Mouse (Mus musculus) lung, adult 2 months (tissue): ENCODE data around the gene Bcl11b. TPM values are rescaled to one million over a fixed set of nuclear protein-coding genes. Genes with fewer than 3 reads are reported as not detected.

ENCODE experiments used
- DNase-seq: peaks from one replicate; pipeline ENCODE4 v3.0.0; 2022
- H3K4me1 ChIP-seq: fragments of 200-500 bp; 2 replicates; pipeline ENCODE4 v1.6.1; 2011; ENCODE audit warnings: low read length; ENCODE audit not compliant: control insufficient read depth, insufficient read depth
- H3K4me3 ChIP-seq: fragments of 200-500 bp; replicated peaks from 2 replicates; pipeline ENCODE3; 2011; ENCODE audit warnings: low read depth, mild to moderate bottlenecking, control low read depth, low read length; ENCODE audit errors: extremely low read depth
- CTCF ChIP-seq: fragments of 200-500 bp; IDR thresholded peaks from 2 replicates; pipeline ENCODE4 v1.5.1; 2011; ENCODE audit warnings: mild to moderate bottlenecking, low read length, control low read depth; ENCODE audit not compliant: insufficient read depth
- POLR2A ChIP-seq: fragments of 200-500 bp; IDR thresholded peaks from 2 replicates; pipeline ENCODE4 v1.6.1; 2011; ENCODE audit warnings: low read depth, mild to moderate bottlenecking, control low read depth, low read length, borderline replicate concordance; ENCODE audit errors: extremely low read depth
- WGBS: fragments of 180-500 bp; shearing (Covaris S2); methylation state at CpG from one replicate; pipeline ENCODE4 v1.1.7; 2018; 5-methylcytosine and 5-hydroxymethylcytosine counted together
- polyA plus RNA-seq: library from polyadenylated mRNA; depleted of rRNA; stranded (reverse); fragments of >200 nt; gene quantifications from 2 replicates; pipeline ENCODE4 v1.2.3, GENCODE M21; 2012

Bcl11b gene
- polyA plus RNA-seq, 1 experiment: 4.2 TPM

GRCm38 (mm10) chr12:107965103-107965502 is 38.3 kb downstream of the Bcl11b start:
- Histone ChIP-seq H3K4me1 (no peaks in the 10 kb centered on the region), H3K4me3 (no peak overlapping the region)
- no peak for DNase-seq
- TF ChIP-seq POLR2A: no peak
- no peak for TF ChIP-seq CTCF
- WGBS: 82% methylated on average over 12 of the region's 12 CpGs

DNA sequence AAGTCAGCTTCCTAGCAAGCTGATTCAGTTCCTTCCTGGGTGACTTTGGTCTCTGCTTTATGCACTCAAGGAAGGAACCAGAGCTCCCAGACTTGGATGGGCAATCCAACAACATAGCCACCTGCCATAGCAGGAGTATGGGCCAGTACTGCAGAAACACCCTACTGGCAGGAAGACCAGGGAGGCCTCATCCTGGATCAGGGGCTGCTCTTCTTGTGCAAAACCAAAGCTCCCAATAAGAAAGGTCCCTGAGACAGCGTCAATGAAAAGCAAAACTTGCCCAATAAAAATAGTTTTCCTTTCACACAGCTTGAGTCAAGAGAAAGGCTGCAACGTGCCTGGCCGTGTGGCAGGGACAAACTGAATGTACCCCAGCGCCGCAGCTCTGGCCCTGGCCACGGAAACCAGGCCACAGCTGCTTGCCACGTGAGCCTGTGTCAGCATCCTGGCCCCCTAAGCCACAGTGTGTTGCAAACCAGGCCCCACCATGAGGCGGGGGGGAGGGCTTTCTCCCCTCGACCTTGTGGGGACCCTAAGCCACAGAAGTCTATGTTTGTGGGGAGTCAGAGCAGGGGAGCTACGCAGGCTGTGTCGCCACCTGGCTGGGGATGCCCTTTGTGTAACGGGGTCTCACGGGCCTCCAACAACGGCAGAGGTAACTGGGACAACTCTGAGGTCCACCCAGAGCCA is 38.9 kb downstream of the Bcl11b start:
- Histone ChIP-seq H3K4me3 (no peak overlapping the region), H3K4me1 (no peaks in the 10 kb centered on the region)
- DNase-seq: no peak
- 81% methylated on average over 14 of the region's 14 CpGs for whole genome bisulfite sequencing
- TF ChIP-seq CTCF (no peak), POLR2A (no peak)

DNA sequence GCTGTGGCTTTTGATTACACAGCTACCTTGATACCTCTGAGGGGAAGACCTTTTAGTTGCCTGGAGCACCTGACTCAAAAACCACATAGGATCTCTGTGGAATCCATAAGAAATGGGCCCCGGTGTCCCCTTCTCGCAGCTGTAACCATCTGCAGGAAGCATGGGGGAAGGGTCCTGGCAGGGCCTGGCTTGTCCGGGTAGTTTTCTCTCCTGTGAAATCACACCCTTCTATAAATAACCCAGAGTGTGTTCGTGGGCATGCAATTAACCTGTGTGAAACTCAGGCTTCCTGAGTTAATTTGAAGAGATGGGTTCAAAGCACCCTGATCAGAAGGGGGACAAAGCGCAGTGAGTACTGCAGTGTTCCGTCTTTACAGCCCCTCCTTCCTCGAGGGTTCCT is 40.5 kb downstream of the Bcl11b start:
- H3K4me1 ChIP-seq: no peaks in the 10 kb centered on the region
- TF ChIP-seq CTCF (no peak), POLR2A (no peak)
- no peak overlapping the region for H3K4me3 ChIP-seq
- no peak for DNase-seq
- 40% methylated on average over 7 of the region's 7 CpGs for WGBS

DNA sequence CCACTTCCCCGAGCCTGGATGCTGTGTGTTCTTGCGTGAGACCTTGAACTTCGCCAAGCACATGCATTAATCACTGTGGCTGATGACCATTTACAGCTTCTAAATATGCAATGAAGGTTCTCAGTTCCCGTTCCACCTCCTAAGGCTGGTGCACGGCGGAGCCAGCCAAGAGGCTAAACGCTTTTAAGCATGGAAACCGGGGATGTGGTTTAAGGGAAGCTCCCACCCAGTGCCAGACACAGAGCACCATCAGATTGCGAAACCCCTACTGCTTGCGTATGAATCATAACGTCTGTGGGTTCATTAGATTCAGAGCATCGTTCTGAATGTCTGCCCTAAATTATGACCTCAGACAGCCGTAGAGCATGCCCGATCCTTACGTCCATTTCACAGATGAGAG is 41.6 kb downstream of the Bcl11b start:
- WGBS: 55% methylated on average over 15 of the region's 15 CpGs
- TF ChIP-seq POLR2A (no peak), CTCF (no peak)
- no peaks in the 10 kb centered on the region for H3K4me1 ChIP-seq
- H3K4me3 ChIP-seq: no peak overlapping the region
- DNase-seq: no peak

GRCm38 (mm10) chr12:107960789-107961491 is 42.5 kb downstream of the Bcl11b start:
- DNase-seq: peak; percentile 16
- 33% methylated on average over 12 of the region's 12 CpGs for WGBS

DNA sequence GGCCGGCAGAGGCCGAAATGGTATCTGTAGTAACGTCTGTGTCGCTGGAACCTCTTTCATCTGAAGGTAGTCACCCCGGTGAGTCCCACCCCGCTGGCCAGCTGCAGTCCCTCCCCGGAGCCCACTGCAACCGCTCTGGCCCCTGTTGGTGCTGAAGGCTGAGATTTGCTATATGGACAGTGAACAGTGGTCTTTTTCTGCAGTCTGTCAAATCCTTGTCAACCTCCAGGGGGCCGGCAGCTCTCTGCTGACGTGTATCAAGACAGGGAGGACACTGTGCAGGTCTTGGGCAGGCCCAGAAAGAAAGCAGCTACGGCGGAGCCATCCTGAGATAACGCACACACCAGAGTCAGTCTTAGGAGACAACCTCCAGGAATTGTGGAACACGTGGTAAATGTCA is 43.0 kb downstream of the Bcl11b start:
- TF ChIP-seq POLR2A: no peak
- TF ChIP-seq CTCF: no peak
- DNase-seq: no peak
- Histone ChIP-seq H3K4me3 (no peak overlapping the region), H3K4me1 (no peaks in the 10 kb centered on the region)
- WGBS: 78% methylated on average over 14 of the region's 14 CpGs

More at GRCm38 (mm10) chr12:107960789-107961491, 42.5 kb downstream of the Bcl11b start:
- H3K4me3 ChIP-seq: no peak overlapping the region
- TF ChIP-seq CTCF (no peak), POLR2A (no peak)
- H3K4me1 ChIP-seq: no peaks in the 10 kb centered on the region

GRCm38 (mm10) chr12:107959872-107960271 is 43.5 kb downstream of the Bcl11b start:
- no peak for DNase-seq
- Histone ChIP-seq H3K4me3 (no peak overlapping the region), H3K4me1 (no peaks in the 10 kb centered on the region)
- 69% methylated on average over 8 of the region's 8 CpGs for WGBS
- TF ChIP-seq POLR2A: no peak

DNA sequence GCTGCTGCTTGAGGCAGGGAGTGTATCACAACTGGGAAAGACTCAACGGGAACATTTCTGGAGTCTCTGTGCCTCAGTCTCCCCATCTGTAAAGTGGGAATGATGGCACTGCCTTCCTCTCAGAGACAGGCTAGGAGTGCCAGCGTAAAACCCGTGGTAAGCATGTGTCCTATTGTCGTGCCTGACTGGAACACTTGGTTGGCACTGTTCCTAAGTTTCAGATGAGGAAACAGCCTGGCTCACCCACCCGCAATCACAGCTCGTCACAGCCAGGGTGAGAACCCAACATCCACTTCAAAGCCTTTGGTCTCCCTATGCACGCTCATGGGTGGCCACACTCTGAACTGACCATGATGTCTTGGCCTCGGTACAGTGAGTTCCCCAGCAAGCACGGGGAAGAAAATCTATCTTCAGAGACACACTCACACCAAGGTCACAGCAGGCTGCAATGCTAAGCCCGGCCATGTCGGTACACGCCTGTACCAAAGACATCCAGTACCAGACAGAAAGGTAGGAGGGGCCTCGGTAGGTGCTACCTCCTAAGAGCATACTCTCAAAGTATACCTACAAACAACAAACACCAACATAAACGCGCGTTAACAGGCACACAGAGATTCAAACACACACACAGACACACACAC is 50.2 kb downstream of the Bcl11b start:
- 72% methylated on average over 16 of the region's 16 CpGs for WGBS
- Histone ChIP-seq H3K4me3 (no peak overlapping the region), H3K4me1 (no peaks in the 10 kb centered on the region)
- no peak for TF ChIP-seq POLR2A
- no peak for TF ChIP-seq CTCF
- DNase-seq: no peak

DNA sequence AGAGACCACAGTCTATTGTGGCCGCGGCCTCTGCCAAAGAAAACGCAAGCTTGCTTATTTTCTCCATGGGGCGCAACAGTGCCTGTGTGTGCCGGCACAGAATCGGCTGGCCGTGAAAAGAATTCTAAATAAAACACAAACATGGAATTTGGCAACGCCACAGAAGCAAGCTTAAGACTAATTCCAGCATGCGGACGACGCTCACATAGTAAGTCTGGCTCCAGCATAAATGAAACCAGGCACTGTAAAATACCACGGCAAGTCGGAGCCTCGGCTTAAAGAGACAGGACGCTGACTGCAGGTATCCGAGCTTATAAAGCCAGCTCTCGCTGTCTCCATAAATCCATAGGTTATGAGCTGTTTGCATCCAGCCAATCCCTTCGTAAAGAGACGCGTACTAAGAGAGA is 51.1 kb downstream of the Bcl11b start:
- H3K4me3 ChIP-seq: no peak overlapping the region
- no peak for DNase-seq
- 60% methylated on average over 20 of the region's 20 CpGs for WGBS
- H3K4me1 ChIP-seq: no peaks in the 10 kb centered on the region
- TF ChIP-seq POLR2A (no peak), CTCF (no peak)

DNA sequence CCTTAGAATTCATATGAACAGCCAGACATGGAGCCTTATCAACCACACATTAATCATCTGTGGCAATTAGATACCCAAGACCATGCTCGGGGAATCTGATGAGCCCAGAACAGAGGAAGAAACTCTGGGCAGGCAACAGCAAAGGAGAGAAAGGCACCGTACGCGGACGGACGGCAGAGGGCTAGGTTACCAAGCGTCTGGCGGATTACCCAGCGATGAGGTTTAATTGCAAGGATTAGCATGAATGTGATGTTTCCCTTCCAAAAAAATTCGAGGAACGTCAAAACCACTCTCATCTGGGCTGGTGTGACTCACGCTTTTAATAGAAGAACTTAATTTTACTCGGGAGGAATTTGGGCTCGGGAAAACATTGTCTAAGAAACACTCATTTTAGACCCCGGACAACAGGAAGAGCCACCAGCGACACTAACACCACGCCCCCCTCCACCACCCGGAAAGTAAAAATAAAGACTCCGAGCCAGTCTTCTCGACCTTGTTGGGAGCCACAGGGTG is 52.7 kb downstream of the Bcl11b start:
- 55% methylated on average over 20 of the region's 20 CpGs for WGBS
- TF ChIP-seq CTCF (no peak), POLR2A (no peak)
- DNase-seq: no peak
- Histone ChIP-seq H3K4me3 (no peak overlapping the region), H3K4me1 (no peaks in the 10 kb centered on the region)
